Mouse (Mus musculus): Measurements from ENCODE around the gene Baz2b. TPM values are rescaled to one million over a fixed set of nuclear protein-coding genes. Genes with fewer than 3 reads are reported as not detected.

Baz2b gene
- 28.8 and 33.9 TPM in 2 replicates for polyA plus RNA-seq (2012; rRNA removed)

DNA sequence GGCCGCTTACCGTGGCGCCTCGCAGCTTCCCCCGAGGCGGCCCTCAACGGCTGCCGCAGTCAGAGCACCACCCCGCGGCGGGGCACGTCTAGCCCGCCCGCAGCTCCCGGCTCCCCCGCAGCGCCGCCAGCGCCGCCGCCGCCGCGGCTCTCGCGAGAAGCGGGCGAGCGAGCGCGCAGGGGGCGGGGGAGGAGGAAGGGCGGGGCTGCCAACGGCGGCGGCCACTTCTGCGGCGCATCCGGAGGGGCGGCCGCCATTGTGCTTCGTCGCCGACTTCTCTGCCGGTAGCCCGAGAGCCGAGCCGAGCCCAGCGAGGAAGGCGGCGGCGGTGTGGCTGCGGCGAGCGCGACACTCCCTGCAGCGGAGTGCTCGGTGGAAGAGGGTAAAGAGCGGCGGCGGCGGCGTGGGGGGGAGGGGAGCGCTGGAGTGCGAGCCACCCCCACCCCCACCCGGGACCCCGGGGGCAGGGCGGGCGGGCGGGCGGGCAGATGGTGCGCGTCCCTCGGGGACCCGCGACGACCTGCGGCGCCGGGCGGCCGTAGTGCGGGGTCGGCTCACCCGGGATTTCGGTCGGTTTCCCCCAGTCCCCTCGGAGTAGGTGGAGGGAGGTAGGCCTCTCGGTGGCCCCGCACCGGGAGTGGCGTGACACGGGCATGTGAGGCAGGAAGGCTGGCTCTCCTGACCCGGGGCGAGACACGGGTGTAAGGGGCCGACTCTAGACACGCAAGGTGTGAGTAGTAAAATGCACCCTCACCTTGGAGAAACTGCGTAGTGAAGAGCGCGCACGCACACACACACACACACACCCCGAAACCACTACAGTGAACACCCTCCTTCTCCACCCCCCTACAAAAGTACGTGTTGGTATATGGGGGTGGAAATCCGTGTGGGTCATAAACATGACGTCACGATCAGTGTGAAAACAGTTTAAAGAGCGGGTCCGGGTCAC lies at the start of gene Baz2b, which contains the start of gene March7:
Gene Baz2b, minus strand, starts transcription at position 137 of the 949 bp plus-strand sequence.
Gene March7, plus strand, starts transcription at position 185 of the 949 bp plus-strand sequence.
- DNase-seq (ENCODE audit: low spot score) = peak; percentile 84

DNA sequence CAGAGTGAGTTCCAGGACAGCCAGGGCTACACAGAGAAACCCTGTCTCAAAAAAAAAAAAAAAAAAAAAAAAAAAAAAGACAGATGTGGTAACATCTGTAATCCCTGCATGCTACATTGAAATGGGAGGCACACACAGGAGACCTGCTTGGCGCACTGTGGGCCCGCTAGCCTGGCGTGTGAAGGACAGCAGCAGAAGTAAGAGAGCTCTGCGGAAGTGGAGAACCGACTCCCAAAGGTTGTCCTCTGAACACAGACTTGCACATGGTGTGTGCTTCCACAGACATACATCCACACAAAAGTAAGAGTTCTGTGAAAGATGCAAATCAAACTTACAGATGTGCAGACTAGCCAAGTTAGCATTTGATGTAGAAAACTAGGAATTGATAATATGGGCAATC lies 49.5 kb upstream of the Baz2b start:
- no peak for DNase-seq (ENCODE audit: low spot score)

DNA sequence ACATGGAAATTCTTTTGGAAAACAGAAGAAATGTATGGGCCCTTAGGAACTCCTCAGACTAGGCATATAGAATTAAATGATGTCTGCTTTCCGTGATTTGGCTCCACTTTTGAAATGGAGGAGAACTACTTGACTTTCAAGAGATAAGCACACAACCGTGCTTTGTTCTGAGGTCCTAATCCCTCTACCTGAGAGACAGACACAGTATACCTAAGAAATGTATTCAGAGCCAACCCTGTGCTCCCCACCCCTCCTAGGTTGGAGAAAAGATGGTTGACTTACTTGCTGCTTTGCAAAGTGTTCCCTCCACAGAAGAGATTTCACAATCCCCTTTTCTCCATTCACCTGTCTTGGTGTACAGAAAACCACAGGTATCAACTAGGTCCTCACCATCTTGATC lies 47.1 kb upstream of the Baz2b start:
- no peak for DNase-seq (ENCODE audit: low spot score)

DNA sequence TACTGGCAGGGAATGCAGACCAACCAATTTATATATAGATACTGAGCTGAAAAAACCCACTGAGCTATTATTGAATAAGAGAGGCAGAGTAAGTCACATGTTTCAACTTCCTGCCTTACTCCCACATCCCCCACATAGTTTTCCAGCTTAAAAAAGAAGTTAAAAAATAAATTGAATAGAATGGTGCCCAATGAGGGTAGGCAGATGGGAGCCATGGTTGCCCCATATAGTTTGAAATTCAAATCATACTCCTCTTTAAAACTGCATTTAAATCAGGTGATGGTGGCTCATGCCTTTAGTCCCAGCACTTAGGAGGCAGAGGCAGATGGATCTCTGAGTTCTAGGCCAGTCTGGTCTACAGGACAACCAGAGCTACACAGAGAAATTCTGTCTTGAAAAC lies 43.9 kb upstream of the Baz2b start:
- DNase-seq (ENCODE audit: low spot score) = no peak

DNA sequence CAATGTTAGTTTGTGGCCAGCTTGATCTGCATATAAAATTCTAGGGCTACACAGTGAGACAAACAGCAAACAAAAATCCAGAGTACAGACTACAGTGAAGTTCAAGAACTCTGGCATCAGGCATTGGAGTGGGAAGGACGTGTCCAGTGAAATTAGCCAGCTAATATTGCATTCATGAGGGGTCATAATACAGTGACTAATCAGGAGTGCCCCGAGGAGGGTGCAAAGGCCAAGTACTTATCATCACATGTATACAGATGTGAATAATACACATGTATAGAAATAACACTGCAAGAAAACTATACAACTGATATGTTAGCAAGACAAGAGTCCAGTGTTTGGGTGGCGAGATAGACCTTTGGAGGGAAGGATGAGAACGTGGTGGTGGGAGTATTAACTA lies 43.1 kb upstream of the Baz2b start:
- no peak for DNase-seq (ENCODE audit: low spot score)

DNA sequence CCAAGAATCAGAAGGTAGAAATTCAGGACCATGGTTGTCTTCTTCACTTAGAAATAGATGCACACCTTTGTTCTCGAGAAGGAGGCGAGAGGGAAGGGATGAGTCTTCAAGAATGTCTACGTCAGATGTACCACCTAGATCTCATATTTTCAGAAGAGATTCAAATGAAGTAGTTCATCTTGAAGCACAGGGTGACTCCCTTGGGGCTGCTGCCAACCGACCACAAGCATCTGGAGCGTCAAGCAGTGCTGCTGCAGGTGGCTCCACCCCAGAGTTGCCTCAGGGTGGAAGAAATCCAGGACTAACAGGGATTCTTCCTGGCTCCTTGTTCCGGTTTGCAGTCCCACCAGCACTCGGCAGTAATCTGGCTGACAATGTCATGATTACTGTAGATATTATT lies 24.9 kb upstream of the Baz2b start:
- no peak for DNase-seq (ENCODE audit: low spot score)

DNA sequence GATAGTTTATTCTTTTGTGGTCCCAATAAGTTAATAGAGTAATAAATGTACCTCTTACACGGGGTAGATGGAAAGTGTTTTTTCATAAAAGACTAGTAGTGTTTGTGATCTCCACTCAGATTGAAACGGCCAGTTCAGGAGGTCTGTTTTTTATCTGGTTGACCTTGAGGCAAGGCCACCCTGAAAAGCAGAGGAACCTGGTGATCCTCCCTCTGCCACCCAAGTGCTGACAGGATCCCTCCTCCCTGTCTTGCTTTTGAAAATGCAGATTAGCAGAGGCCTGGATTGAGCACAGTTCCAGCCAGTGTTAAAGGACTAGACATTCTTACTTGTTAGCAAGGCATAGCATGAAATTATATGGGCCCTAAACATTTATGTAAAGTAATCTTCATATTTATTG lies 23.5 kb upstream of the Baz2b start:
- no peak for DNase-seq (ENCODE audit: low spot score)

DNA sequence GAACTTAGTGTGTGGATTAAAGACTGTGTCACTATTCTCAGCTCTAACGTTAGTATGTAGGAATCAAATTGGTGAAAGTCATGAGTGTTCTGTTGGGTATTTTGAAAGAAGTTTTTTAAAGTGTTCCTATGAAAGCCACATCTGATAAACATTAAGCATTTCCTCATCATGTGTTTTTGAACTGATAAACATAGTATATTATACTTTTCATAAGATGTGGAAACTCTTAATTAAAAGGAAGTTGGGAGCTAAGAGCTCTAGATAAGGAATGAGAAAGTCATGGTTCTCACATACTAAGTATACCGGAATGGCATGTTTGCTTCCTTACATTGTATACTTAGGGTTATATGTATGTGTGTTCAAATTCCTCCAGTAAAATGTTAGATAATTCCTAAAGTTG lies 20.7 kb upstream of the Baz2b start:
- no peak for DNase-seq (ENCODE audit: low spot score)

DNA sequence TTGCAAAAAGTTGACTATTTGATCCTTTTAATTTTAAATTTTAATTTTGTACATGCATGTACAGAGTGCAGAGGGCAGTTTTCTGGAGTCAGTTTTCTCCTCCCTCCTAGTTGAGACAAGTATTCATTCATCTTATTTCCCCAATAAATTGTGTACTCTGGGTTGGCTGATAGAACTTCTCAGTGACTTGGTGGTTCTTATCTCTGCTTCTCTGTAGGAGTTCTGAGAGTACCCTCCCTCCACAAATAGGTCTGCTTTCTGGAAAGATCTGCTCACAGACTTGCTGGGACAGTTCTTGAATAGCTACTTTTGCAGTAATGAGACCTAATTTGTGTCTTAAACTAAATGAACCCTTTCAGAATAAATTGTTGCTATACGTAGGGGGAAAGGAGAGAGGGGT lies 18.8 kb upstream of the Baz2b start:
- DNase-seq (ENCODE audit: low spot score) = no peak

DNA sequence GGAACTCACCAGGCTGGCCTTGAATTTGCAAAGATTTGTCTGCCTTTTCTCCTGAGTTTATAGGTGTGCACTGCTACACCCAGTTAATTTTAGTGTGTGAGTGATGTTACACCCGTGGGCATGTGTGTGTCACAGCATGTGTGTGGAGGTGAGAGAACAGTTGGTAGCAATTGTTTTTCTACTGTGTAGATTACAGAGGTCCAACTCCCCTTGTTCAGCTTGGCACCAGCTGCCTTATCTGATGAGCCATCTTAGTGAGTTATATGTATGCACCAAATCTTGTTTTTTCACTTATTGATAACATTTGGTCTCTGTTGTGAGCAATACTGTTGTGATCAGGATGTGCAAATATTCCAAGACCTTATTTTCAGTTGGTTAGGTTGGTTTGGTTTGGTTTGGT lies 13.8 kb upstream of the Baz2b start:
- DNase-seq (ENCODE audit: low spot score) = no peak

DNA sequence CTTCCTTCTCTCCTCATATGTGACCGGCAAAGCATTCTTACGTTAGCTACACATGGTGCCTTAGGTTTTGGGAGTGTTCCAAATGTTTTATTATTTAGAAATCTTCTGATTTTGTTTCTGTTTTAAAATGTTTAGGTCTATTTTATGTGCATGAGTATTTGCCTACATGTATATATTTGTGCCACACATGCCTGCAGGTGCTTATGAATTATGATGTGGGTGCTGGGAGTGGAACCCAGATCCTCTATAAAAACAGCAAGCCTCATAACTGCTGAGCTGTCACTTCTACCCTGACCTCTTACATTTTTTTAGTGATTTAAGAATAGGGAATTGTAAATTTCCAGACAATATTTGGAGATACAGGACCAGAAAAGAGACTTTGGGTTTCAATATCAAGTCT lies 12.3 kb upstream of the Baz2b start:
- no peak for DNase-seq (ENCODE audit: low spot score)

DNA sequence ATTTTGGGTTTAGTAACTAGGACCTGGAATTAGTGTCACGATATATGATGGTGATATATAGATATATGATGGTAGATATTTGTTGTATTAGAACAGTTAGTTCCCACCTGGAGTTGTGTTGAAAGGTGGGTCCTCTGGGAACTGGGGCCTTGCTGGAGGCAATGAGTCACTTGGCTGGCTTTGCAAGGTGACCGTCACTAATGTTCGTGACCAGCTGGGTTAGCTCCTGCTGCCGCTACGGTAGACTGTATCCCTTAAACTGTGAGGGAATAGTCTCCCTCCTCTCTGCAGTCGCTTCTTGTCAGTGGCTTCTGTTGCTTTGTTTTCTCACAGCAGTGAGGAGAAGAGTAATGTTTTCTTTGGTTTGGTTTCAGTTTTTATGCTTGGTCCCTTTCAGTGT lies 11.6 kb upstream of the Baz2b start:
- no peak for DNase-seq (ENCODE audit: low spot score)

DNA sequence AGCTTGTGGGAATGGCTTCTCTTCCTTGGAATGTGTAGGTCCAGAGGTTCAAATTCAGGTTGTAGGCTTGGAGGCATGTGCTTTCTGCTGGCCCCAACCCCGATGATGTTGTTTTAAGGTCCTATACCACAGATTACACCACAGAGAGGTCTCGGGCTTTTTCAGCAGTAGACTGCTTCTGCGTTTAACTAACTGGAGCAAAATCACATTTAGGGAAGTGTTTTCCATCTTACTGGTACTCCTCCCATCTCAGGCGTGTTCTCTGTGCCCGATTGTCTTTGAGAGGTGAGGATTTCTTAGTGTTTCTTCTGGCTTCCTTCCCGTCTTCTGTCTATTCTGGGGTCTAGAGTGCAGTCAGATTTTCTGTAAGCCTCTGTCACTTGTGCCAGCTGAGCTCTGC lies 8.0 kb upstream of the Baz2b start:
- no peak for DNase-seq (ENCODE audit: low spot score)

DNA sequence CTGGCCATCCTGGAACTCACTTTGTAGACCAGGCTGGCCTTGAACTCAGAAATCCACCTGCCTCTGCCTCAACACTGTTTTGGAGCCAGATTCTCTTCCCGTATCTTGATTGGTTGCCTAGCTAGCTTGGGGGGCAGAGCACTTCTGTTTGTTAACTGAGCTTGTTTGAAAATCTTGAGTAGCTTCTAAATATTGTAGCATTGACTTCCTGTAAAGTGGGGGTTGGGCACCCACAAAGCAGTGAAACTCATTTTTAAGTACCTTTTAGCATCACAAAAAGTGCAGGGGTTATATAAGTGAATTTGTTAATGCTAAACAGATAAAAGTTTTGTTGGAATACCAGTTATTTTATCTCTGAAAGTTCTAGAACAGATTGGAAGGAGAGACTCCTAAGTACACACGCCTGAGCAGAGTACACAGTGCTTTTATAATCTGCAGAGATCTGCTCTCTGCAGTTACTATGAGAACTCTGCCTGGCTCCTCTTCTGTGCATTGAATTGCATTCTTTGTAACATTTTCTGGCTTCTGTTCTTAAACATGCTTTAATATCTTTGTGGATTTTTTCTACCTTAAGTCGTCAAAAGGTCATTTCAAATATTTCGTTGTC lies 7.0 kb upstream of the Baz2b start:
- DNase-seq (ENCODE audit: low spot score) = no peak

DNA sequence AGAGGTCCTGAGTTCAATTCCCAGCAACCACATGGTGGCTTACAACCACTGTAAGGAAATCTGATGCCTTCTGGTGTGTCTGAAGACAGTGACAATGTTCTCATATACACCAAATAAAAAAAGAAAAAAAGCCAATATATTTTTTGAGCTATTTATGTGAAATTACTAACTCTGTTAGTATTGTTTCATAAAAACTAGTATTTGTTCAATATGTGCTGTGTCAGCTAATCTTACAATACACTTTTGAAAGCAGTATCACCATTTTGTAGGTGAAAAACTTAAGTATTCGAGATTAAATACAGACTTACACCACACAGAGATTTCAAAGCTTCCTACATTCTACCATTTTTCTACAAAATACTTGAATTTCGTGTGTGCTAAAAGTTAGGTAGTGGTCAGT lies 5.0 kb upstream of the Baz2b start:
- no peak for DNase-seq (ENCODE audit: low spot score)

DNA sequence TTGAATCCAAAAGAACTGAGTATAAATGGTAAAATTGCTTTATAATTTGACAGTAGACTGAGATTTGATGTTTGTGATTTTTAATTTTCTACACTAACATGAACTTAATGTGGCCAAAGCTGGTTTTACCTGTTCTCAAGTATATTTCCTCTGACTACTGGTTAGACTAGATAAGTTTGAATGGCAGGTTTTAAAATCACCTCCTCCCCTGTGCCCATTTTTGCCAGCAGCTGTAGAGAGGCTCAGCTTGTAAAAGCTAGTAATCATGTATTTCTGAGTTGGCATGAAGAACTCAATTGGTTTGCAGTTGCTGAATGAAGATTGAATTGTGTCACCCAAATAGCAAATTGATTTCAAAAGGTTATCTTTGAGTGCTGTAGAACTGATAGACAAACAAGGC lies 2.8 kb upstream of the Baz2b start:
- DNase-seq (ENCODE audit: low spot score) = no peak

DNA sequence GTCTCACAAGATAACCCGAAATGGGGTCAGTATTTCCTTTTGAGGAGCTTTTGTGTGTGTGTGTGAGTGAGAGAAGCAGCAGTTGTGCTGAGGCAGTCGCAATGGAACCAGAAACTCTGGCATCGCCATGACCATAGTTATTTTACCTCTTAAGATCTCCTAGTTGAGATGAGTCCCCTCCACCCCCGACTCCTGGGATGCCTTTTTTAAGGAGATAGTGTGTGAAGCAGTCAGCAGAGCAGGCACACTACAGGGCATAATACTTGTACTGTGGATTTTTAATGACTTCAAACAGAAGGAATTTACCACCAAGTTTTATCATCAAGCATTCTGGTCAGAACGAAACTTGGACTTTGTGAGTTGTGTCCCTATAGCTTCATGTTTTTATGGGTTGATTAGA lies 1.2 kb upstream of the Baz2b start:
- DNase-seq (ENCODE audit: low spot score) = no peak

DNA sequence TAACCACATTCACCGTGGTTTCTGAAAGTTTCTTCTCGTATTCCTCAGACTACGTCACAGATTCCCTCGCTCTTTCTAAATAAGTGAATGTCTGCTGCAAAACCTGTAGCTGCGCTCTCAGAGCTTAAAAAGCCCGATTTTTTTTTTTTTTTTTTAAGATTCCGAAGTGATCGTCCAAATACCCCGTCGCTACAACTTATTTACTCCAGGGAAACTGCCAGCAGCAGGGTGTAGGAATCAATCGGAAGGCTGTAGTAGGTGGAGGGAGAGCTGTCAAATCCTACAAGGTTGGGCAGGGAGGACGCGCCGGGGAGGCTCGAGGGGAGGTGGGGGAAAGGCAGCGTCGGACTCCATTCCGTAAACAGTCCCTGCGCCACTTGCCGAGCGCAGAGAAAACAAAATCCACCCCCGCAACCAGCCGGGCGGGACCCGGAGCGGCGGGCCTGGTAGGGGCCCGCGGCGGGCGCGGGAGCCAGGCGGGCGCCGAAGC lies 472 bp downstream of the Baz2b start:
- DNase-seq (ENCODE audit: low spot score) = peak; percentile 47

DNA sequence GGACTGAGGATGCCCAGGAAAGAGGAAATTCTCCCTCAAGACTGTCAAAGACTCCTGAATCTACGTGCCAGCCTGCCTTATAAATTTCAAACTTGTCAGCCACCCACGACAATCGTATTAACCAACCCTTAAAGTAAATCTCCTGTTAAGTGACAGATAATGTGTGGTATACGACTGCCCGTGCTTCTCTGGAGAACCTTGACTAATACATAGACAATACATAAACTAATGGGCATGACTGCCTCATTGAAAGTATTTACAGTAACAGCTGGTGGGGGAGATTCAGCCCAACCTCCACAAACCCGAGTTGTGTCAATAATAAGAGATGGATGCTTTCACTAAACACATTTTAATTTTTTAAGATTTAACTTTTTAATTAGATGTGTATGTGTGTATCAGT lies 3.8 kb downstream of the Baz2b start:
- DNase-seq (ENCODE audit: low spot score) = no peak

DNA sequence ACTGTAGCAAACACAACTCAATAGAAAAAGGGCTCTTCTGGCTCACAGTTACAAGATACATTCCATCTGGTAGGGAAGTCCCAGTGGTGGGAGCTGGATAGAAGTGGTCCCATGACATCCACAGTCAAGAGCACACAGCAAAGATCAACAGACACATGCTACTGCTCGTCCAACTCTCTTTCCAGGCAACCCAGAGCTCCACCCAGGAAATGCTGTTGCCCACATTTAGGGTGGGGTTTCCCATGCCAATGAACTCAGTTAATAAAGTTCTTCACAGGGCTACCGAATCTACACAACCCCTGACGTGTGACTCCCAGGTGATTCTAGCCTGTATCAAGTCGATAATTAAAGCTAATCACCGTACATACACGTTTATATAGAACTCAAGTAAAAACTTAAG lies 5.5 kb downstream of the Baz2b start:
- no peak for DNase-seq (ENCODE audit: low spot score)

DNA sequence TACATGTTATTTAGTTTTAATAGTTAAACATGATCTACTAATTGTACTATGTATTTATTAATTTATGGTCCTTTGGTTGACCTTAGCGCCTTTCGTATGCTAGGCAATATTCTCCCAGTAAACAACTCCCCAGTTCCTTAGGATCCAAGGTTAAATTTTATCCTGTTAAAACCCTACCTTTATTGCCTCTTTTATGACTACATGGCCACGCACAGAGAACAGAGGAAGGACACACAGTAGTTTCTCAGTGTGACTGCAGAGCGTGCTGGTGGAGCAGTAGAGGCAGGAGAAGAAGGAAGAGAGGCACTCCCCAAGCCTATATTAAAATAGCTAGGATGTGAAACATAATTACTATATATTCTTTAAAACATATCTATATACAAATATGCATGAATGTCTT lies 5.9 kb downstream of the Baz2b start:
- no peak for DNase-seq (ENCODE audit: low spot score)

DNA sequence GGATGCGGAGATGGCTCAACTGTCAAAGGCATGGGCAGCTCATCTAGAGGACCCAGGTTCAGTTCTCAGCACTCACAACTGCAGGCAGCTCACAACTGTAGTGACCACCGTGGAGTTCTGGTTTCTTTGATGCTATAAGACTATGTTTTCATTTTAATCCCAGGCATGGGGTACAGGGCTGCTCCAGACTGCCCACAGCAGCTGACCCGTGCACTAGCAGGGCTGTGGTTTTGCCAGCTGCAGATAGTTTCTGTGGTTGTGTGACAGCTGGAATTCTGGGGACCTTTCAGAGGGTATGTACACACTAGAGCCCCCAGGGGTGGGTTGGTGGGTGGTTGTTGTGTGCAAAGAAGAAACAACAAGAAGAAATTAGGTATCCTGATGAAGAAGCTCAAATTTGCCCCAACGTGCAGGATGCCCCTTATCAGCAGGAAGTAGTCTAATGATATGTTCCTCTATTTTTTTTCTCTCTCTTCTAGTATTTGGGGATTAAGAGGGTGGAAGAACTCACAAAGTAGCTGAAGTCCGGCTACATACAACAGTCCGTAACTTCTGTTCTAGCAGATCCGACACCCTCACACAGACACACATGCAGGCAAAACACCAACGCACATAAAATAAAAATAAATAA lies 6.6 kb downstream of the Baz2b start:
- no peak for DNase-seq (ENCODE audit: low spot score)

DNA sequence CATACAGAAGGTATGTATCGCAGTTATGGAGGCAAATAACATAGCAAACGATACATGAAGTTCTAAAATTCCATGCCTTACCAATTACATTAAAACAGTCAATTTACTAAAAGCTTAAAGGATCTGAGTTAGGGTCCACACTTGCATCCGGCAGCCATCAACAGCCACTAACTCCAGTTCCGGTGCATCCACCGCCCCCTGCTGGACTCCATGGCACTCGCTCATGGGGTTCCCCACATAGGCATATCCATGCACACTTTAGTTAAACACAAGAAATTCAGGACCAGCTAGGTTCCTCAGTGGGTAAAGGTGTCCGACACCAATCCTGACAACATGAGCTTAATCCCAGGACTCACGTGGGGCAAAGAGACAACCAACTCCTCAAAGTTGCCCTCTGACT lies 9.0 kb downstream of the Baz2b start:
- DNase-seq (ENCODE audit: low spot score) = no peak
